ENCODE assay signal across 19 mouse cellular contexts in genomic region chr2:172796104-172796503, GRCm38 (mm10).
"Had no signal": no experiment of that assay in that cellular context is flagged by ENCODE, and none has a peak within 500 bp of the region (broad histone marks: within the 10 kb centered on the region; RNA-seq: fewer than 3 reads in every experiment).

No protein-coding gene starts in this region.

- H3K36me3 ChIP-seq: liver, embryonic 13.5 days; liver, embryonic 15.5 days; lung, embryonic 15.5 days; midbrain, embryonic 13.5 days; midbrain, embryonic 15.5 days; neural tube, embryonic 12.5 days had no signal

- H3K27ac ChIP-seq: liver, embryonic 13.5 days; liver, embryonic 15.5 days; lung, embryonic 15.5 days; macrophage; midbrain, embryonic 13.5 days; midbrain, embryonic 15.5 days; neural tube, embryonic 12.5 days had no signal

- H3K27me3 ChIP-seq: liver, embryonic 13.5 days; liver, embryonic 15.5 days; lung, embryonic 15.5 days; neural tube, embryonic 12.5 days had no signal

- H3K4me3 ChIP-seq: liver, embryonic 13.5 days; liver, embryonic 15.5 days; lung, embryonic 15.5 days; megakaryocyte, embryonic 14.5 days; midbrain, embryonic 13.5 days; midbrain, embryonic 15.5 days; neural tube, embryonic 12.5 days had no signal

- H3K9ac ChIP-seq: liver, embryonic 13.5 days; liver, embryonic 15.5 days; liver, postnatal 0 days; lung, embryonic 15.5 days; midbrain, embryonic 13.5 days; midbrain, embryonic 15.5 days; neural tube, embryonic 12.5 days had no signal

- DNase-seq: liver; liver, embryonic 13.5 days; liver, postnatal 0 days; retina, postnatal 1 day; right cerebral cortex, adult 18-20 months; right cerebral cortex, postnatal 25 days; right cerebral cortex, postnatal 4 days; spleen, adult 18-20 months; thymus, adult 18-20 months; thymus, postnatal 25 days had no signal

- ATAC-seq: liver, postnatal 0 days; midbrain, embryonic 13.5 days; midbrain, embryonic 15.5 days had no signal

- H3K4me2 ChIP-seq: liver, embryonic 11.5 days; liver, embryonic 13.5 days; liver, embryonic 15.5 days; lung, embryonic 15.5 days; midbrain, embryonic 11.5 days; midbrain, embryonic 13.5 days; midbrain, embryonic 15.5 days; neural tube, embryonic 12.5 days had no signal

- H3K4me1 ChIP-seq: liver, embryonic 13.5 days; liver, embryonic 15.5 days; lung, embryonic 15.5 days; megakaryocyte, embryonic 14.5 days had no signal

- H3K9me3 ChIP-seq: liver, embryonic 13.5 days; liver, embryonic 15.5 days; lung, embryonic 15.5 days; midbrain, embryonic 13.5 days; midbrain, embryonic 15.5 days; neural tube, embryonic 12.5 days had no signal
